Comparison of ENCODE assay signal across 8 mouse cellular contexts in genomic region chr19:31082662-31083429, GRCm38 (mm10). TPM values are rescaled to one million over a fixed set of nuclear protein-coding genes. Genes with fewer than 3 reads are reported as not detected.
DNase-seq lines count a peak whose midpoint lies in the region; ATAC-seq and TF ChIP-seq lines count a peak whose summit lies in the region.

Cstf2t (plus strand) TSS chr19:31082837.

- H3K4me2 ChIP-seq in hindbrain, embryonic 13.5 days, result peak within 1 kb of the TSS; percentile 92

- peak within 1 kb of the TSS; percentile 76 for H3K4me3 ChIP-seq in hindbrain, embryonic 13.5 days

- no peaks in the 10 kb centered on the region for H3K9me3 ChIP-seq in hindbrain, embryonic 13.5 days

- 2% methylated on average over 56 of the region's 56 CpGs for WGBS in hindbrain, embryonic 13.5 days

- peaks cover 32% of the 10 kb centered on the region for H3K27me3 ChIP-seq in Patski
- H3K27me3 ChIP-seq in hindbrain, embryonic 13.5 days, result no peaks in the 10 kb centered on the region

- in situ Hi-C loops in Patski (cut with MboI; ENCODE audit: low pct_unique_long_range_greater_than_20kb), result no loop called here

- H3K36me3 ChIP-seq in hindbrain, embryonic 13.5 days, result peaks cover 32% of the 10 kb centered on the region

- POLR2A ChIA-PET in Patski (lab: Charles Lee), result interaction anchor here (0.8 kb wide), 1 partner anchor 30 kb away, joined by 4 read pairs; no protein-coding TSS in a partner anchor

- ATAC-seq in Patski, result peak; percentile 100
- peak; percentile 100 for ATAC-seq in hindbrain, embryonic 13.5 days (ENCODE audit: low FRiP score)

- peak within 1 kb of the TSS; percentile 88 for H3K27ac ChIP-seq in hindbrain, embryonic 13.5 days

- DNase-seq in Patski (ENCODE audit: low read depth, low spot score), result peak; percentile 94
- DNase-seq in cerebellum, postnatal 14 days, result peak; percentile 100
- DNase-seq in frontal cortex, postnatal 14 days (ENCODE audit: low spot score in 2 of 2), result peak; percentile 99
- DNase-seq in layer of hippocampus, postnatal 25 days (ENCODE audit: extremely low spot score in 1 of 2, low spot score in 1 of 2), result peak; percentile 96 to 98
- peak; percentile 100 for DNase-seq in lung, postnatal 25 days (ENCODE audit: low spot score)
- peak; percentile 99 for DNase-seq in retina, embryonic 14.5 days (ENCODE audit: low spot score)
- peak; percentile 99 for DNase-seq in thymus, postnatal 4 days

- peaks cover 29% of the 10 kb centered on the region for H3K4me1 ChIP-seq in hindbrain, embryonic 13.5 days (replicated peaks)

- H3K9ac ChIP-seq in hindbrain, embryonic 13.5 days, result peak within 1 kb of the TSS; percentile 87

- no peak for TF ChIP-seq CTCF in Patski (IDR thresholded peaks at IDR 0.05)

- CTCF ChIA-PET in Patski (lab: Charles Lee), result interaction anchor here (1.2 to 2.0 kb wide), 2 partner anchors 10 to 24 kb away, joined by 4 to 5 read pairs; no protein-coding TSS in a partner anchor

RNA-seq across cellular contexts. Expression of gene Cstf2t, which starts in this region (rescaled TPM):
- polyA plus RNA-seq in Patski (2021), result 38.3 TPM
- polyA plus RNA-seq in hindbrain, embryonic 13.5 days (2015; fragmentation: Nextera tagmentation; extraction: Ambion mirVana), result 73.2 and 74.9 TPM in 2 replicates
- total RNA-seq in layer of hippocampus, postnatal 25 days (2021), result 10 to 100 TPM; 76.8 to 81.0 TPM

Comparison
In these comparisons a context has a peak if more than half of its experiments do, and no peak if none do; other contexts are left out.
1. Peak in every context shown above with its lines: DNase-seq, ATAC-seq, H3K4me3 ChIP-seq and H3K27ac ChIP-seq.